Mouse (Mus musculus) left cerebral cortex, postnatal 36 days (tissue): ENCODE measurements around the gene Swap70. TPM values are rescaled to one million over a fixed set of nuclear protein-coding genes. Genes with fewer than 3 reads are reported as not detected.

Experiments used
- total RNA-seq, 2 experiments: library from RNA; stranded (reverse); gene quantifications; 2 replicates each; pipeline ENCODE4 v1.2.3; 2021

The Swap70 gene
- total RNA-seq, 2 experiments from 2014 or later = 11.0 to 13.7 TPM

Other genes starting within 250 kb of the Swap70 start
- gene Tmem41b, start 234.8 kb upstream of the Swap70 start, total RNA-seq = 10 to 100 TPM; 51.4 to 56.6 TPM
- 100 to 1,000 TPM in 1 of 2 experiments, 10 to 100 TPM in 1; 92.1 to 100 TPM for gene Ipo7, start 203.4 kb upstream of the Swap70 start, total RNA-seq
- gene Zfp143, start 160.5 kb upstream of the Swap70 start, total RNA-seq = 10 to 100 TPM in 1 of 2 experiments, 1 to 10 TPM in 1; 9.0 to 15.3 TPM
- 10 to 100 TPM; 24.7 to 25.0 TPM for gene Wee1, start 99.7 kb upstream of the Swap70 start, total RNA-seq